Mouse (Mus musculus): Measurements from ENCODE around the gene Prkcd. TPM values are rescaled to one million over a fixed set of nuclear protein-coding genes. Genes with fewer than 3 reads are reported as not detected.

Gene Prkcd
- polyA plus RNA-seq, 1 experiment from 2014 or later = 46.5 TPM

- H3K9ac ChIP-seq (ENCODE audit: low read length) = no peak overlapping the region
- ATAC-seq (replicated peaks; ENCODE audit: low FRiP score, low TSS enrichment, low read depth) = no peak
- H3K27me3 ChIP-seq (replicated peaks; ENCODE audit: control insufficient read depth, insufficient read depth, low read length) = no peaks in the 10 kb centered on the region
- H3K27ac ChIP-seq (ENCODE audit: low read depth) = no peak overlapping the region
- H3K36me3 ChIP-seq (ENCODE audit: control insufficient read depth, insufficient read depth, low read length) = no peaks in the 10 kb centered on the region
- WGBS = 71% methylated on average over 5 of the region's 5 CpGs
- no peak overlapping the region for H3K4me3 ChIP-seq (ENCODE audit: low read depth, low read length)
- 0 out of 2 replicates have a peak, but pooled peaks cover 5% of the 10 kb centered on the region for H3K4me1 ChIP-seq (replicated peaks; ENCODE audit: control insufficient read depth, insufficient read depth, low read length)
- no peak for DNase-seq (ENCODE audit: low spot score)
- H3K4me2 ChIP-seq (ENCODE audit: low read length) = no peak overlapping the region
- no peaks in the 10 kb centered on the region for H3K9me3 ChIP-seq (ENCODE audit: control insufficient read depth, low read length)
These were observed 5.0 kb upstream of the Prkcd start for GRCm38 (mm10) chr14:30630811-30631576.

- no peak for ATAC-seq (replicated peaks; ENCODE audit: low FRiP score, low TSS enrichment, low read depth)
- Histone ChIP-seq H3K27ac (ENCODE audit: low read depth) (no peak overlapping the region), H3K9me3 (ENCODE audit: control insufficient read depth, low read length) (no peaks in the 10 kb centered on the region), H3K4me1 (replicated peaks; ENCODE audit: control insufficient read depth, insufficient read depth, low read length) (0 out of 2 replicates have a peak, but pooled peaks cover 7% of the 10 kb centered on the region), H3K4me2 (ENCODE audit: low read length) (no peak overlapping the region), H3K36me3 (ENCODE audit: control insufficient read depth, insufficient read depth, low read length) (no peaks in the 10 kb centered on the region), H3K27me3 (replicated peaks; ENCODE audit: control insufficient read depth, insufficient read depth, low read length) (no peaks in the 10 kb centered on the region), H3K9ac (ENCODE audit: low read length) (no peak overlapping the region), H3K4me3 (ENCODE audit: low read depth, low read length) (no peak overlapping the region)
- no peak for DNase-seq (ENCODE audit: low spot score)
- 40% methylated on average over 4 of the region's 4 CpGs for WGBS
These were observed 3.8 kb upstream of the Prkcd start for GRCm38 (mm10) chr14:30629839-30630238.

GRCm38 (mm10) chr14:30628235-30628634 is 2.2 kb upstream of the Prkcd start:
- peaks cover 16% of the 10 kb centered on the region; the same call in 1 of the 2 replicates for H3K4me1 ChIP-seq (replicated peaks; ENCODE audit: control insufficient read depth, insufficient read depth, low read length)
- DNase-seq (ENCODE audit: low spot score) = no peak
- no peak overlapping the region for H3K27ac ChIP-seq (ENCODE audit: low read depth)
- no peak overlapping the region for H3K9ac ChIP-seq (ENCODE audit: low read length)
- H3K27me3 ChIP-seq (replicated peaks; ENCODE audit: control insufficient read depth, insufficient read depth, low read length) = no peaks in the 10 kb centered on the region
- 74% methylated on average over 5 of the region's 5 CpGs for WGBS
- no peaks in the 10 kb centered on the region for H3K36me3 ChIP-seq (ENCODE audit: control insufficient read depth, insufficient read depth, low read length)
- no peaks in the 10 kb centered on the region for H3K9me3 ChIP-seq (ENCODE audit: control insufficient read depth, low read length)
- ATAC-seq (replicated peaks; ENCODE audit: low FRiP score, low TSS enrichment, low read depth) = no peak
- H3K4me3 ChIP-seq (ENCODE audit: low read depth, low read length) = no peak overlapping the region
- H3K4me2 ChIP-seq (ENCODE audit: low read length) = no peak overlapping the region

- DNase-seq (ENCODE audit: low spot score) (no peak), ATAC-seq (replicated peaks; ENCODE audit: low FRiP score, low TSS enrichment, low read depth) (no peak)
- Histone ChIP-seq H3K4me2 (ENCODE audit: low read length) (peak overlapping the region; percentile 66), H3K27me3 (replicated peaks; ENCODE audit: control insufficient read depth, insufficient read depth, low read length) (no peaks in the 10 kb centered on the region), H3K36me3 (ENCODE audit: control insufficient read depth, insufficient read depth, low read length) (no peaks in the 10 kb centered on the region), H3K9me3 (ENCODE audit: control insufficient read depth, low read length) (no peaks in the 10 kb centered on the region), H3K4me3 (ENCODE audit: low read depth, low read length) (peak overlapping the region; percentile 75), H3K27ac (ENCODE audit: low read depth) (peak overlapping the region; percentile 57; the same call in 1 of the 2 replicates), H3K9ac (ENCODE audit: low read length) (peak overlapping the region; percentile 46), H3K4me1 (replicated peaks; ENCODE audit: control insufficient read depth, insufficient read depth, low read length) (peaks cover 16% of the 10 kb centered on the region; the same call in 1 of the 2 replicates)
- WGBS = 55% methylated on average over 12 of the region's 12 CpGs
These were observed 1.0 kb upstream of the Prkcd start for GRCm38 (mm10) chr14:30626756-30627742.

- H3K9me3 ChIP-seq (ENCODE audit: control insufficient read depth, low read length) = no peaks in the 10 kb centered on the region
- peak overlapping the region; percentile 47 for H3K27ac ChIP-seq (ENCODE audit: low read depth)
- DNase-seq (ENCODE audit: low spot score) (peak; percentile 82), ATAC-seq (replicated peaks; ENCODE audit: low FRiP score, low TSS enrichment, low read depth) (peak; percentile 44)
- peaks cover 16% of the 10 kb centered on the region; the same call in 1 of the 2 replicates for H3K4me1 ChIP-seq (replicated peaks; ENCODE audit: control insufficient read depth, insufficient read depth, low read length)
- no peaks in the 10 kb centered on the region for H3K27me3 ChIP-seq (replicated peaks; ENCODE audit: control insufficient read depth, insufficient read depth, low read length)
- 0% methylated on average over 39 of the region's 39 CpGs for WGBS
- peak overlapping the region; percentile 66 for H3K4me2 ChIP-seq (ENCODE audit: low read length)
- peak overlapping the region; percentile 75 for H3K4me3 ChIP-seq (ENCODE audit: low read depth, low read length)
- no peaks in the 10 kb centered on the region for H3K36me3 ChIP-seq (ENCODE audit: control insufficient read depth, insufficient read depth, low read length)
- peak overlapping the region; percentile 76 for H3K9ac ChIP-seq (ENCODE audit: low read length)
These were observed 741 bp downstream of the Prkcd start for GRCm38 (mm10) chr14:30625131-30625807.

GRCm38 (mm10) chr14:30624277-30624721 is 1.7 kb downstream of the Prkcd start:
- 52% methylated on average over 8 of the region's 8 CpGs for WGBS
- DNase-seq (ENCODE audit: low spot score) = no peak
- ATAC-seq (replicated peaks; ENCODE audit: low FRiP score, low TSS enrichment, low read depth) = no peak
- Histone ChIP-seq H3K4me3 (ENCODE audit: low read depth, low read length) (peak overlapping the region; percentile 75), H3K36me3 (ENCODE audit: control insufficient read depth, insufficient read depth, low read length) (no peaks in the 10 kb centered on the region), H3K9ac (ENCODE audit: low read length) (peak overlapping the region; percentile 76; the same call in 1 of the 2 replicates), H3K27ac (ENCODE audit: low read depth) (no peak overlapping the region), H3K4me1 (replicated peaks; ENCODE audit: control insufficient read depth, insufficient read depth, low read length) (peaks cover 16% of the 10 kb centered on the region; the same call in 1 of the 2 replicates), H3K4me2 (ENCODE audit: low read length) (peak overlapping the region; percentile 66), H3K27me3 (replicated peaks; ENCODE audit: control insufficient read depth, insufficient read depth, low read length) (no peaks in the 10 kb centered on the region), H3K9me3 (ENCODE audit: control insufficient read depth, low read length) (no peaks in the 10 kb centered on the region)

GRCm38 (mm10) chr14:30622556-30622955 is 3.5 kb downstream of the Prkcd start:
- H3K27ac ChIP-seq (ENCODE audit: low read depth) = no peak overlapping the region
- DNase-seq (ENCODE audit: low spot score) (no peak), ATAC-seq (replicated peaks; ENCODE audit: low FRiP score, low TSS enrichment, low read depth) (no peak)
- H3K4me1 ChIP-seq (replicated peaks; ENCODE audit: control insufficient read depth, insufficient read depth, low read length) = peaks cover 16% of the 10 kb centered on the region; the same call in 1 of the 2 replicates
- no peaks in the 10 kb centered on the region for H3K9me3 ChIP-seq (ENCODE audit: control insufficient read depth, low read length)
- H3K4me3 ChIP-seq (ENCODE audit: low read depth, low read length) = no peak overlapping the region
- no peak overlapping the region for H3K9ac ChIP-seq (ENCODE audit: low read length)
- WGBS = 89% methylated on average over 8 of the region's 8 CpGs
- no peak overlapping the region for H3K4me2 ChIP-seq (ENCODE audit: low read length)
- H3K36me3 ChIP-seq (ENCODE audit: control insufficient read depth, insufficient read depth, low read length) = no peaks in the 10 kb centered on the region
- no peaks in the 10 kb centered on the region for H3K27me3 ChIP-seq (replicated peaks; ENCODE audit: control insufficient read depth, insufficient read depth, low read length)

- peaks cover 16% of the 10 kb centered on the region; the same call in 1 of the 2 replicates for H3K4me1 ChIP-seq (replicated peaks; ENCODE audit: control insufficient read depth, insufficient read depth, low read length)
- H3K36me3 ChIP-seq (ENCODE audit: control insufficient read depth, insufficient read depth, low read length) = no peaks in the 10 kb centered on the region
- H3K4me2 ChIP-seq (ENCODE audit: low read length) = no peak overlapping the region
- no peak overlapping the region for H3K4me3 ChIP-seq (ENCODE audit: low read depth, low read length)
- DNase-seq (ENCODE audit: low spot score) (no peak), ATAC-seq (replicated peaks; ENCODE audit: low FRiP score, low TSS enrichment, low read depth) (no peak)
- H3K27me3 ChIP-seq (replicated peaks; ENCODE audit: control insufficient read depth, insufficient read depth, low read length) = no peaks in the 10 kb centered on the region
- H3K9me3 ChIP-seq (ENCODE audit: control insufficient read depth, low read length) = no peaks in the 10 kb centered on the region
- 82% methylated on average over 7 of the region's 7 CpGs for WGBS
- H3K27ac ChIP-seq (ENCODE audit: low read depth) = no peak overlapping the region
- no peak overlapping the region for H3K9ac ChIP-seq (ENCODE audit: low read length)
These were observed 3.9 kb downstream of the Prkcd start for GRCm38 (mm10) chr14:30622130-30622529.

Measured in intestine, embryonic 14.5 days (tissue).